Mouse (Mus musculus) CH12.LX (cell line): ENCODE results near the gene D630003M21Rik.

Source experiments
- CTCF ChIP-seq, 2 experiments: IDR thresholded peaks in 1 of 2; conservative IDR thresholded peaks in 1 of 2; 2 replicates each; pipeline ENCODE4 v1.5.1; 2011 to 2012; ENCODE audit warnings: low read depth in 2 of 2, low read length in 2 of 2, improper control_type of control experiment in 1 of 2, inconsistent platforms in 1 of 2, mild to moderate bottlenecking in 1 of 2, moderate library complexity in 1 of 2
- JUND ChIP-seq: conservative IDR thresholded peaks from 2 replicates; pipeline ENCODE4 v1.6.1; 2011; ENCODE audit warnings: low read depth, low read length, improper control_type of control experiment
- KAT2A ChIP-seq: IDR thresholded peaks from 2 replicates; pipeline ENCODE4 v1.6.1; 2012; ENCODE audit warnings: low read length, improper control_type of control experiment, inconsistent platforms; ENCODE audit not compliant: insufficient replicate concordance
- MAZ ChIP-seq: IDR thresholded peaks from 2 replicates; pipeline ENCODE4 v1.6.1; 2012; ENCODE audit warnings: low read depth, mild to moderate bottlenecking, inconsistent platforms, low read length, improper control_type of control experiment, moderate library complexity
- POLR2A ChIP-seq: IDR thresholded peaks from 2 replicates; pipeline ENCODE4 v1.6.1; 2011; ENCODE audit warnings: low read depth, mild to moderate bottlenecking, improper control_type of control experiment, low read length

- TF ChIP-seq KAT2A: no peak
- TF ChIP-seq CTCF (conservative IDR thresholded peaks at IDR 0.05 in 1 of 2, IDR thresholded peaks at IDR 0.05 in 1 of 2; ENCODE audit: low read depth in 2 of 2, low read length in 2 of 2): no peak
- TF ChIP-seq JUND: no peak
- no peak for TF ChIP-seq MAZ
- no peak for TF ChIP-seq POLR2A
These were observed 75.2 kb downstream of the D630003M21Rik start for GRCm38 (mm10) chr2:158153728-158154343.
